Comparison of ENCODE assay signal across 11 mouse cellular contexts in genomic region chr16:13580784-13581183, GRCm38 (mm10).
DNase-seq lines count a peak whose midpoint lies in the region; ATAC-seq and TF ChIP-seq lines count a peak whose summit lies in the region.
"Had no signal": no experiment of that assay in that cellular context is flagged by ENCODE, and none has a peak within 500 bp of the region (broad histone marks: within the 10 kb centered on the region; RNA-seq: fewer than 3 reads in every experiment).

No protein-coding gene starts in this region.

- WGBS in kidney, adult 2 months = 87% methylated on average over 3 of the region's 3 CpGs
- 92% methylated on average over 3 of the region's 3 CpGs for WGBS in stomach, postnatal 0 days

- no peak overlapping the region for H3K4me3 ChIP-seq in kidney, adult 2 months (ENCODE audit: insufficient read depth, low read depth, low read length)
- no peak overlapping the region for H3K4me3 ChIP-seq in stomach, postnatal 0 days (ENCODE audit: low read depth, low read length)
- H3K4me3 ChIP-seq: stomach, embryonic 15.5 days had no signal

- no peak for TF ChIP-seq EP300 in stomach, postnatal 0 days (optimal IDR thresholded peaks at IDR 0.05)

- H3K4me2 ChIP-seq in stomach, postnatal 0 days (replicated peaks; ENCODE audit: low read depth) = no peak overlapping the region
- H3K4me2 ChIP-seq: stomach, embryonic 15.5 days had no signal

- H3K36me3 ChIP-seq in kidney, adult 2 months (ENCODE audit: control insufficient read depth, insufficient read depth, low read length) = no peaks in the 10 kb centered on the region
- H3K36me3 ChIP-seq in stomach, postnatal 0 days (ENCODE audit: control insufficient read depth, insufficient read depth, low read length) = peaks cover 3% of the 10 kb centered on the region; the same call in 1 of the 2 replicates
- H3K36me3 ChIP-seq: stomach, embryonic 15.5 days had no signal

- peak; percentile 37 for DNase-seq in kidney, adult 2 months
- DNase-seq in kidney, postnatal 10 days = no peak
- peak; percentile 21 for DNase-seq in thymus, postnatal 4 days
- DNase-seq in thymus, postnatal 10 days (ENCODE audit: low spot score in 2 of 2) = no peak
- peak; percentile 40 for DNase-seq in adipocyte (ENCODE audit: low spot score)
- DNase-seq in stomach, postnatal 0 days (ENCODE audit: low spot score) = no peak
- DNase-seq in ovary, postnatal 10 days (ENCODE audit: low spot score) = no peak
- DNase-seq in heart, adult 11 months = no peak
- DNase-seq: cerebellum, adult 9-11 months had no signal

- H3K4me1 ChIP-seq in kidney, adult 2 months (ENCODE audit: control insufficient read depth, insufficient read depth, low read length) = no peaks in the 10 kb centered on the region
- H3K4me1 ChIP-seq in stomach, postnatal 0 days (replicated peaks; ENCODE audit: control insufficient read depth, insufficient read depth) = no peaks in the 10 kb centered on the region
- H3K4me1 ChIP-seq: stomach, embryonic 15.5 days had no signal

- H3K9ac ChIP-seq in stomach, postnatal 0 days (ENCODE audit: low read length) = no peak overlapping the region
- H3K9ac ChIP-seq: stomach, embryonic 15.5 days had no signal

- no peaks in the 10 kb centered on the region for H3K27me3 ChIP-seq in kidney, adult 2 months (replicated peaks; ENCODE audit: control insufficient read depth, insufficient read depth, low read length)
- no peaks in the 10 kb centered on the region for H3K27me3 ChIP-seq in stomach, postnatal 0 days (ENCODE audit: control insufficient read depth, insufficient read depth, low read length)
- H3K27me3 ChIP-seq: stomach, embryonic 15.5 days had no signal

- no peak for TF ChIP-seq POLR2A in kidney, adult 2 months (IDR thresholded peaks at IDR 0.05; ENCODE audit: low read depth, low read length)

- no peak for ATAC-seq in stomach, postnatal 0 days (ENCODE audit: low FRiP score, low TSS enrichment)
- ATAC-seq: inflammation-experienced regulatory T-cells, adult 6 months had no signal

- TF ChIP-seq CTCF in kidney, adult 2 months (conservative IDR thresholded peaks at IDR 0.05; ENCODE audit: insufficient read depth, insufficient read length, low read depth, low read length) = peak; percentile 70
- TF ChIP-seq CTCF in stomach, postnatal 0 days (IDR thresholded peaks at IDR 0.05; ENCODE audit: low read depth) = peak; percentile 69

- H3K27ac ChIP-seq in kidney, adult 2 months (ENCODE audit: insufficient read depth, low read depth, low read length) = no peak overlapping the region
- H3K27ac ChIP-seq in stomach, postnatal 0 days (replicated peaks) = no peak overlapping the region
- H3K27ac ChIP-seq: stomach, embryonic 15.5 days had no signal

- no peaks in the 10 kb centered on the region for H3K9me3 ChIP-seq in stomach, postnatal 0 days (ENCODE audit: control insufficient read depth, low read length)
- H3K9me3 ChIP-seq: stomach, embryonic 15.5 days had no signal

Comparison
In these comparisons a context has a peak if more than half of its experiments do, and no peak if none do; other contexts are left out.
1. DNase-seq: peak in kidney, adult 2 months (single experiment), thymus, postnatal 4 days (single experiment) and adipocyte (single experiment); none in kidney, postnatal 10 days (single experiment), thymus, postnatal 10 days (0 of 2), stomach, postnatal 0 days (single experiment), ovary, postnatal 10 days (single experiment) and heart, adult 11 months (single experiment).